Mouse (Mus musculus): ENCODE results near the gene Lemd2.
"Not testable (repeated sequence)": the region's sequence is repeated elsewhere in the genome, so short reads cannot be mapped to it uniquely, and the experiment has no call there.

The Lemd2 gene

GRCm38 (mm10) chr17:27204075-27204909 lies at the start of gene Lemd2:
Gene Lemd2, minus strand, starts transcription at chr17:27204469.
- DNase-seq (ENCODE audit: low read depth, low spot score), result peak; percentile 93

GRCm38 (mm10) chr17:27251150-27251549 lies 46.9 kb upstream of the Lemd2 start:
- DNase-seq (ENCODE audit: low read depth, low spot score), result no peak

GRCm38 (mm10) chr17:27250461-27250860 lies 46.2 kb upstream of the Lemd2 start:
- DNase-seq (ENCODE audit: low read depth, low spot score), result no peak

- no peak for DNase-seq (ENCODE audit: low read depth, low spot score)
Observed at GRCm38 (mm10) chr17:27249073-27249472, 44.8 kb upstream of the Lemd2 start.

- DNase-seq (ENCODE audit: low read depth, low spot score), result no peak
Observed at GRCm38 (mm10) chr17:27247680-27248386, 43.6 kb upstream of the Lemd2 start.

GRCm38 (mm10) chr17:27245851-27246381 lies 41.6 kb upstream of the Lemd2 start:
- no peak for DNase-seq (ENCODE audit: low read depth, low spot score)

- DNase-seq (ENCODE audit: low read depth, low spot score), result no peak
Observed at GRCm38 (mm10) chr17:27244912-27245311, 40.6 kb upstream of the Lemd2 start.

GRCm38 (mm10) chr17:27242194-27243189 lies 38.2 kb upstream of the Lemd2 start:
- peak; percentile 16 for DNase-seq (ENCODE audit: low read depth, low spot score)

- DNase-seq (ENCODE audit: low read depth, low spot score), result peak; percentile 40
Observed at GRCm38 (mm10) chr17:27240556-27241457, 36.5 kb upstream of the Lemd2 start.

GRCm38 (mm10) chr17:27239941-27240340 lies 35.7 kb upstream of the Lemd2 start:
- no peak for DNase-seq (ENCODE audit: low read depth, low spot score)

- no peak for DNase-seq (ENCODE audit: low read depth, low spot score)
Observed at GRCm38 (mm10) chr17:27238637-27239036, 34.4 kb upstream of the Lemd2 start.

- no peak for DNase-seq (ENCODE audit: low read depth, low spot score)
Observed at GRCm38 (mm10) chr17:27237731-27238130, 33.5 kb upstream of the Lemd2 start.

GRCm38 (mm10) chr17:27233298-27233697 lies 29.0 kb upstream of the Lemd2 start:
- no peak for DNase-seq (ENCODE audit: low read depth, low spot score)

GRCm38 (mm10) chr17:27232176-27232575 lies 27.9 kb upstream of the Lemd2 start:
- no peak for DNase-seq (ENCODE audit: low read depth, low spot score)

GRCm38 (mm10) chr17:27231586-27231985 lies 27.3 kb upstream of the Lemd2 start:
- not testable (repeated sequence) for DNase-seq (ENCODE audit: low read depth, low spot score)

- no peak for DNase-seq (ENCODE audit: low read depth, low spot score)
Observed at GRCm38 (mm10) chr17:27231146-27231503, 26.9 kb upstream of the Lemd2 start.

- DNase-seq (ENCODE audit: low read depth, low spot score), result no peak
Observed at GRCm38 (mm10) chr17:27230455-27231145, 26.3 kb upstream of the Lemd2 start.

GRCm38 (mm10) chr17:27229710-27230454 lies 25.6 kb upstream of the Lemd2 start:
- no peak for DNase-seq (ENCODE audit: low read depth, low spot score)
